Mouse (Mus musculus) hindbrain, embryonic 15.5 days (tissue): Measurements from ENCODE around the gene Sox8. TPM values are rescaled to one million over a fixed set of nuclear protein-coding genes. Genes with fewer than 3 reads are reported as not detected.

ENCODE experiments used
- ATAC-seq: fragments of 200-750 bp; cut with Nextera tagmentation; 2 replicates; pipeline ENCODE4 v1.8.0; 2017; ENCODE audit warnings: low read depth, moderate number of reproducible peaks, moderate TSS enrichment; ENCODE audit not compliant: low FRiP score
- H3K27ac ChIP-seq: fragments of 300-500 bp; sonication (generic); replicated peaks from 2 replicates; pipeline ENCODE4 v1.5.1; 2015; ENCODE audit warnings: mild to moderate bottlenecking, inconsistent platforms
- H3K27me3 ChIP-seq: fragments of 300-500 bp; sonication (generic); 2 replicates; pipeline ENCODE4 v1.6.1; 2015; ENCODE audit warnings: control low read depth, inconsistent platforms
- H3K36me3 ChIP-seq: fragments of 300-500 bp; sonication (generic); 2 replicates; pipeline ENCODE4 v1.6.1; 2015; ENCODE audit warnings: control low read depth, inconsistent platforms
- H3K4me1 ChIP-seq: fragments of 300-500 bp; sonication (generic); replicated peaks from 2 replicates; pipeline ENCODE4 v1.6.1; 2015; ENCODE audit warnings: control low read depth, inconsistent platforms
- H3K4me2 ChIP-seq: fragments of 300-500 bp; sonication (generic); 2 replicates; pipeline ENCODE4 v1.6.1; 2015; ENCODE audit warnings: moderate library complexity, mild to moderate bottlenecking, inconsistent platforms
- H3K4me3 ChIP-seq: fragments of 300-500 bp; sonication (generic); 2 replicates; pipeline ENCODE4 v1.5.1; 2015; ENCODE audit warnings: mild to moderate bottlenecking, inconsistent platforms
- H3K9ac ChIP-seq: fragments of 300-500 bp; sonication (generic); 2 replicates; pipeline ENCODE4 v1.6.1; 2015; ENCODE audit warnings: inconsistent platforms
- H3K9me3 ChIP-seq: fragments of 300-500 bp; sonication (generic); 2 replicates; pipeline ENCODE4 v1.6.1; 2016; ENCODE audit warnings: control low read depth, inconsistent platforms
- WGBS: fragments of 180-500 bp; shearing (Covaris S2); methylation state at CpG from one replicate; pipeline ENCODE4 v1.1.7; 2015; 5-methylcytosine and 5-hydroxymethylcytosine counted together
- polyA plus RNA-seq: library from polyadenylated mRNA; unstranded; fragments of >200 nt; fragmentation: Nextera tagmentation; extraction: Ambion mirVana; gene quantifications from 2 replicates; pipeline ENCODE4 v1.2.1, GENCODE M21; 2015

Sox8 gene
- polyA plus RNA-seq, 1 experiment from 2014 or later, result 23.8 TPM

DNA sequence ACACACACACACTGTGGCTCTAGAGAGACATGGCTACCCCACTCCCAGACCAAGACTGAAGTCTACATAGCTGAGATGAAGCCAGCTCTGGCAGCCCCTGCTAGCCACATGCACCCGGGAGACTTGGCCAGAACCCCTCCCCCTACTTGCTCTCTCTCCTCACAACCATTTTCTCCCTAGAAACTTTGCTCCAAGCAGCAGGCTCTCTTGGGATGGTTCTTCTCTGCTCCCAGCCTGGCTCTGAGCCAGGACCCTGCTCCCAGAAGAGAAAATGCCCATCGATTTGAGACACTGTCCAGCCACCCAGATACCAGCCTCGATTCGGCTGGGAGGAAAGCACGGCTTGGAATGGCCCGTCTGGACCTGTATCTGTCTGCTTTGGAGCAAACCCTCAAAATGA is 5.2 kb downstream of the Sox8 start:
- WGBS, result 18% methylated on average over 6 of the region's 6 CpGs
- H3K9ac ChIP-seq, result no peak overlapping the region
- H3K27me3 ChIP-seq, result peaks cover 10% of the 10 kb centered on the region; the same call in 1 of the 2 replicates
- peak overlapping the region; percentile 70 for H3K27ac ChIP-seq
- H3K4me1 ChIP-seq, result peaks cover 58% of the 10 kb centered on the region
- no peak overlapping the region for H3K4me3 ChIP-seq
- no peak for ATAC-seq
- peak overlapping the region; percentile 40 for H3K4me2 ChIP-seq
- no peaks in the 10 kb centered on the region for H3K36me3 ChIP-seq
- H3K9me3 ChIP-seq, result no peaks in the 10 kb centered on the region

- Histone ChIP-seq H3K9ac (no peak overlapping the region), H3K4me2 (0 out of 2 replicates have a peak overlapping the region, but pooled peaks have one; percentile 0), H3K4me3 (no peak overlapping the region), H3K36me3 (no peaks in the 10 kb centered on the region), H3K9me3 (no peaks in the 10 kb centered on the region), H3K4me1 (peaks cover 50% of the 10 kb centered on the region), H3K27ac (peak overlapping the region; percentile 44), H3K27me3 (peaks cover 2% of the 10 kb centered on the region; the same call in 1 of the 2 replicates)
- 62% methylated on average over 5 of the region's 5 CpGs for WGBS
- ATAC-seq, result no peak
Observed at GRCm38 (mm10) chr17:25564481-25564880, 6.0 kb downstream of the Sox8 start.

DNA sequence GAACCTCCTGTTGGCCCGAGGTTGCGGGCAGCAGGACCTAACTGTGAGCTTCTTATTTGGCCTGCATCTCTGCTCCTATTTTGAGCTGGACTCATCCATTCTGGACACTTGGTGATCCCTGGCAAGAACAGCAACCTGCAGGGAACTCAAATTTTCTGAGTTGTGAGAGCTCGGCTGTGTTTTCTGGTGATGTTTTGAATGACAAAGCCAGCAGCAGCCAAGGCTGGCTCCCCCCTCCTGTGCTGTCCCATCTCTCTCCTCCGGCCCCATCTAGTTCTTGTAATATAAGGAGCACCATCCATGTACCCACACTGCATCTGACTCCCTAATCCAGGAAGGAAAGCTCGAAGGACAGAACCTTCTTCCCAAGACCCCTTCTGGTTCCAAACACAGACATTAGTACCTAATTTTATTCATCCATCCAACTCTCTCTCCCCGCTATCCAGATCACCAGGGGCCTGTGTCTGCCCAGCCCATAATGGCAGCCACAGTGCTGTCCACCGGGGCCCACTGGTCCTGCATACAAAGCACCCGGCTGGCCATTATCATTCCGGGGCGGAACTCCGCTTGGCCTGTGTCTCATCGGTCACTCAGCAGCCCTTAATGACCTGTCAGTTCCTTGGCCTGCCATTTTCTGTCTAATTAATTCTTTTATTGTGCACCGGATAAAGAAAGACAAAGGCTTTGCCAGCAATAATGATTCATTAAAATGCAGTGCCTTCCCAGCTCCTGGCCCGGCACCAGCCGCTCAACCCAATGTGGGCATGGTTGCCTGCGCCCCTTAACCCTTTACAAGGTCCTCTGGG is 9.1 kb downstream of the Sox8 start:
- H3K4me1 ChIP-seq, result peaks cover 48% of the 10 kb centered on the region
- 18% methylated on average over 16 of the region's 16 CpGs for WGBS

DNA sequence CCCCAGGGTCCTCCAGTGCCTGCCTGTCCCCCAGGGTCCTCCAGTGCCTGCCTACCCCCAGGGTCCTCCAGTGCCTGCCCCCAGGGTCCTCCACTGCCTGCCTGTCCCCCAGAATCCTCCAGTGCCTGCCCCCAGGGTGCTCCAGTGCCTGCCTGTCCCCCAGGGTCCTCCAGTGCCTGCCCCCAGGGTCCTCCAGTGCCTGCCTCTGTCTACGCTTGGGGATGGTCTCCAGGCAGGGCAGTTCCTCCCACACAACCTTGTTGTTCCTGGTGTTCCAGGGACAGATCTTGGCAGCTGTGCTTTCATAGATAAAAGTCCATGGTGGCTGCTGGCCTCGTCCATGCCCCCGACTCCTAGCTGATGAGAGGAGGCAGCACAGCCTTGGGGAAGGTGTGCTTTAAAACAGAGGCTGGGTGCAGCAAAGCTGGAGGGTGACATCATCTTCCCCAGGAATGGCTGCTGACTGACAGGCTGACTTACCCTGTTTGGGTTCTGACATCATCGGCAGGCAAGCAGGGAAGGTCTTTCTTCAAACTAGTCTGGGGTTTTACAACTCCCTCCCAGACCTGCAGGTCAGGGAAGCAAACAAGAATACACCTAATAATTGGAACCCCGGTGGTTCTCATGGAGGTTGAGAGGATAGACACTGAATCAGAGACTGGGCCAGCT is 9.8 kb downstream of the Sox8 start:
- ATAC-seq, result no peak
- Histone ChIP-seq H3K36me3 (no peaks in the 10 kb centered on the region), H3K9me3 (no peaks in the 10 kb centered on the region), H3K9ac (no peak overlapping the region), H3K4me1 (peaks cover 55% of the 10 kb centered on the region), H3K4me3 (no peak overlapping the region), H3K27ac (peak overlapping the region; percentile 71), H3K27me3 (no peaks in the 10 kb centered on the region), H3K4me2 (no peak overlapping the region)
- WGBS, result 41% methylated on average over 5 of the region's 5 CpGs

More for the DNA sequence above, 9.1 kb downstream of the Sox8 start:
- H3K4me3 ChIP-seq, result no peak overlapping the region
- H3K27me3 ChIP-seq, result no peaks in the 10 kb centered on the region
- H3K9ac ChIP-seq, result no peak overlapping the region
- H3K4me2 ChIP-seq, result no peak overlapping the region
- peak; percentile 89 for ATAC-seq
- H3K36me3 ChIP-seq, result no peaks in the 10 kb centered on the region
- H3K9me3 ChIP-seq, result no peaks in the 10 kb centered on the region
- peak overlapping the region; percentile 71 for H3K27ac ChIP-seq

DNA sequence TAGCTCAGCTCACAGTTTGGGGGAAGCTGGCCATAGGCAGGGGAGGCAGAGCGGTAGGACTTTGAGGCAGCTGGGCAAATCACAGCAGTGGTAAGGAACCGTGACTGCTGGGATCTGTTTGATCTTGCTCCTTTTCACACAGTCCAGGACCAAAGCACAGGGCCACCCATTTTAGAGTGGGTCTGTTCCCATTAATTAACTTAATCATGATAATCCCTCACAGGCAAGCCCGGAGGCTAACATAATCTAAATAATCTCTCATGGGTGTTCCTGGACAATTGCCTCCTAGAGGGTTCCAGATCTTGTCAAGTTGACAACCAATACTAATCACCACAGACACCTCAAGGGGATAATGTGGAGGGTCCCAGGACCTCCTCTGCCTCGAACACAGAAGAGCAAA is 10.9 kb downstream of the Sox8 start:
- no peak overlapping the region for H3K9ac ChIP-seq
- H3K27ac ChIP-seq, result peak overlapping the region; percentile 71
- WGBS, result 31% methylated on average over 4 of the region's 4 CpGs
- no peak overlapping the region for H3K4me3 ChIP-seq
- H3K9me3 ChIP-seq, result no peaks in the 10 kb centered on the region
- no peak for ATAC-seq
- no peaks in the 10 kb centered on the region for H3K27me3 ChIP-seq
- H3K4me2 ChIP-seq, result no peak overlapping the region
- H3K36me3 ChIP-seq, result no peaks in the 10 kb centered on the region
- H3K4me1 ChIP-seq, result peaks cover 56% of the 10 kb centered on the region

GRCm38 (mm10) chr17:25556630-25557354 is 13.7 kb downstream of the Sox8 start:
- Histone ChIP-seq H3K4me1 (peaks cover 40% of the 10 kb centered on the region), H3K9me3 (no peaks in the 10 kb centered on the region), H3K36me3 (no peaks in the 10 kb centered on the region), H3K4me3 (peak overlapping the region; percentile 22), H3K4me2 (peak overlapping the region; percentile 62), H3K27me3 (no peaks in the 10 kb centered on the region), H3K9ac (peak overlapping the region; percentile 34), H3K27ac (peak overlapping the region; percentile 73)
- 10% methylated on average over 21 of the region's 21 CpGs for WGBS
- peak; percentile 49; the same call in 1 of the 2 replicates for ATAC-seq

DNA sequence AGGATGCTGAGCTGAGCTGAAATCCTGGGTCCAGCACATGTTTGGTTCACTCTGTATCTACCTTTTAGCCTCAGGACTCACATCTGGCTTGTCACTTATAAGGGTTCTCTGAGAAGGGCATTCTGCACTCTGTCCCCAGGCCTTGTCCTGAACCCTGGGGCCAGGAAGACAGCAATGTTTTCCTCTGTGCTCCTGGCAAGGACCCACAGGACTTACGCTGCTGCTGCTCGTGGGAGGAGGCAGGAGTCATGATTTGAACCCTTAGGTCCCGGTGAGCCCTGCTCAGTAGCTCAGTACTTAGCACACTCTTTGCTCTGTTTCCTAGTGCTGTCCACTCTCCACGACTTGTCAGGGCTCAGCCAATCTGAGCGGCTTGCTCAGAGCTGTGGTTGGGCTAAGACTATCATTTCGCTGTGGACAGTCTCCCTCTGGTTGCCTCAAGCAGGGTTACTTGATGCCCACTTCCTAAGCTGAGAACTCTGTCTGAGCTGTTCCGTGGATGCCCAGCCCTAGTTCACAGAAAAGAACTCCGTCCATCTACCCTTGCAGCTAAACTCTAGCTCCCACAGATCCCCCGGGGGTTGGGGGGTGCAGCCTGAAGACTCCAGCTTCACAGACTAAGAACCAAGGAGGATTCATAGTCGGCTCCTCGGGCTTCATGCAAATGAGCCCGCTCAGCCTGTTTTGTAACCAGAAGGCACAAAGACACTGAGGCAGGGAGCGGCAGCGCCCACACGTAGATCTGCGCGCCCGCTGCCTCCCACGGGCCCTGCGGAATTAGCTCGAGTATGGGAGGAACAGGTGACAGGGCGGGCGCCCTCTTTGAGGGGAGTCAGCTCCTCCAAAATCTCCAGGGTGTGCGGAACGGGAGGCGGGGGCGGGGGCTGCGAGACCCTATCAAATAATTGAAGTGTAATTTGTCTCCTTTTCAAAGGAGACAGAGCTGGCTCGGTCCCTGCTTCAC is 14.5 kb downstream of the Sox8 start:
- ATAC-seq, result peak; percentile 55
- H3K4me3 ChIP-seq, result peak overlapping the region; percentile 22
- H3K9ac ChIP-seq, result peak overlapping the region; percentile 34
- no peaks in the 10 kb centered on the region for H3K36me3 ChIP-seq
- H3K27ac ChIP-seq, result peak overlapping the region; percentile 73
- no peaks in the 10 kb centered on the region for H3K9me3 ChIP-seq
- H3K4me2 ChIP-seq, result peak overlapping the region; percentile 62
- H3K27me3 ChIP-seq, result no peaks in the 10 kb centered on the region
- WGBS, result 5% methylated on average over 29 of the region's 29 CpGs
- H3K4me1 ChIP-seq, result peaks cover 32% of the 10 kb centered on the region

DNA sequence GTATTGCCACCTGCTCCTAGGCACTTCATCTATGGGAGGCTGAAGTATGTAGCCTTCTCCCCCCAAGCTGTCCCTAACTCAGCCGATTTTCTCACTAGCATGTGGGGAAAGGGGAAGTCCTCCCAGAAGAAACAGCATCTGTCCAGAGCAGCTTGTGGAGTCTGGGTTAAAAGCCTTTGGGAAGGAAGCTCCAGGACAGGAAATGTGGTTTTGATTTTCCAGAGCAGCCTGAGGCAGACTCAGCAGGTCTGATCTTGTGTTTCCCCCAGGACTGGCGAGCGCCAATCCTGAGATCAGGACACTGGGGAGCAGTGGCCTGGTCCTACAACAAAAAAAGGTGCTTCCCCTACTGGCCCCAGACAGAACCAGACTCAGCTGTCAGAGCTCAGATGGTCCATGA is 15.3 kb downstream of the Sox8 start:
- WGBS, result 68% methylated on average over 3 of the region's 3 CpGs
- Histone ChIP-seq H3K9me3 (no peaks in the 10 kb centered on the region), H3K4me1 (peaks cover 25% of the 10 kb centered on the region), H3K36me3 (no peaks in the 10 kb centered on the region), H3K4me3 (no peak overlapping the region), H3K27me3 (no peaks in the 10 kb centered on the region), H3K27ac (peak overlapping the region; percentile 73; the same call in 1 of the 2 replicates), H3K9ac (no peak overlapping the region), H3K4me2 (no peak overlapping the region)
- ATAC-seq, result no peak

- Histone ChIP-seq H3K27ac (no peak overlapping the region), H3K4me3 (no peak overlapping the region), H3K9ac (no peak overlapping the region), H3K36me3 (no peaks in the 10 kb centered on the region), H3K4me1 (peaks cover 12% of the 10 kb centered on the region), H3K27me3 (no peaks in the 10 kb centered on the region), H3K9me3 (no peaks in the 10 kb centered on the region), H3K4me2 (no peak overlapping the region)
- ATAC-seq, result no peak
- 90% methylated on average over 11 of the region's 11 CpGs for WGBS
Observed at GRCm38 (mm10) chr17:25551313-25551712, 19.2 kb downstream of the Sox8 start.

- Histone ChIP-seq H3K36me3 (no peaks in the 10 kb centered on the region), H3K27me3 (no peaks in the 10 kb centered on the region), H3K9me3 (no peaks in the 10 kb centered on the region), H3K4me3 (no peak overlapping the region), H3K9ac (no peak overlapping the region), H3K4me1 (no peaks in the 10 kb centered on the region), H3K27ac (no peak overlapping the region), H3K4me2 (no peak overlapping the region)
- 81% methylated on average over 5 of the region's 5 CpGs for WGBS
- no peak for ATAC-seq
Observed at GRCm38 (mm10) chr17:25550020-25550419, 20.5 kb downstream of the Sox8 start.

GRCm38 (mm10) chr17:25547026-25547425 is 23.5 kb downstream of the Sox8 start:
- no peaks in the 10 kb centered on the region for H3K9me3 ChIP-seq

More at GRCm38 (mm10) chr17:25547026-25547425, 23.5 kb downstream of the Sox8 start:
- Histone ChIP-seq H3K36me3 (no peaks in the 10 kb centered on the region), H3K9ac (no peak overlapping the region), H3K4me2 (no peak overlapping the region), H3K4me1 (no peaks in the 10 kb centered on the region), H3K4me3 (no peak overlapping the region), H3K27me3 (no peaks in the 10 kb centered on the region), H3K27ac (no peak overlapping the region)
- 56% methylated on average over 3 of the region's 3 CpGs for WGBS
- ATAC-seq, result no peak
